Mouse (Mus musculus) hindbrain, embryonic 11.5 days (tissue): ENCODE measurements around the gene Cpvl. TPM values are rescaled to one million over a fixed set of nuclear protein-coding genes. Genes with fewer than 3 reads are reported as not detected.

ENCODE experiments used
- ATAC-seq: fragments of 200-750 bp; cut with Nextera tagmentation; 2 replicates; pipeline ENCODE4 v1.8.0; 2017; ENCODE audit warnings: mild to moderate bottlenecking, moderate TSS enrichment, moderate library complexity; ENCODE audit not compliant: low FRiP score
- DNase-seq: peaks from one replicate; pipeline ENCODE4 v3.0.0-alpha.2; 2015; ENCODE audit warnings: low spot score
- H3K27ac ChIP-seq: fragments of 300-500 bp; sonication (generic); 2 replicates; pipeline ENCODE4 v1.5.1; 2014; ENCODE audit warnings: mild to moderate bottlenecking, low read depth, low read length
- H3K27me3 ChIP-seq: fragments of 300-500 bp; sonication (generic); 2 replicates; pipeline ENCODE4 v1.6.1; 2014; ENCODE audit warnings: mild to moderate bottlenecking, low read length, moderate library complexity, mixed read lengths; ENCODE audit not compliant: control insufficient read depth, insufficient read depth
- H3K36me3 ChIP-seq: fragments of 300-500 bp; sonication (generic); 2 replicates; pipeline ENCODE4 v1.6.1; 2014; ENCODE audit warnings: mild to moderate bottlenecking, low read length, moderate library complexity, mixed read lengths; ENCODE audit not compliant: control insufficient read depth, insufficient read depth
- H3K4me1 ChIP-seq: fragments of 300-500 bp; sonication (generic); replicated peaks from 2 replicates; pipeline ENCODE4 v1.6.1; 2014; ENCODE audit warnings: low read length, mixed read lengths; ENCODE audit not compliant: control insufficient read depth, insufficient read depth
- H3K4me2 ChIP-seq: fragments of 300-500 bp; sonication (generic); replicated peaks from 2 replicates; pipeline ENCODE4 v1.6.1; 2014; ENCODE audit warnings: mild to moderate bottlenecking, low read depth, low read length
- H3K4me3 ChIP-seq: fragments of 300-500 bp; sonication (generic); 2 replicates; pipeline ENCODE4 v1.5.1; 2014; ENCODE audit warnings: low read depth, low read length
- H3K9ac ChIP-seq: fragments of 300-500 bp; sonication (generic); 2 replicates; pipeline ENCODE4 v1.6.1; 2014; ENCODE audit warnings: low read depth, low read length
- H3K9me3 ChIP-seq: fragments of 300-500 bp; sonication (generic); 2 replicates; pipeline ENCODE4 v1.6.1; 2016; ENCODE audit warnings: low read length; ENCODE audit not compliant: control insufficient read depth
- WGBS: fragments of 180-500 bp; shearing (Covaris S2); extraction: QIAGEN DNeasy Blood & Tissue Kit; methylation state at CpG from one replicate; pipeline ENCODE4 v1.1.7; 2014; 5-methylcytosine and 5-hydroxymethylcytosine counted together
- polyA plus RNA-seq: library from polyadenylated mRNA; unstranded; fragments of >200 nt; fragmentation: Nextera tagmentation; extraction: Ambion mirVana; gene quantifications from 2 replicates; pipeline ENCODE4 v1.2.1, GENCODE M21; 2014

Cpvl gene
- polyA plus RNA-seq, 1 experiment from 2014 or later, result 0.11 TPM

- peak overlapping the region; percentile 34 for H3K4me2 ChIP-seq
- peak overlapping the region; percentile 58 for H3K9ac ChIP-seq
- H3K27me3 ChIP-seq, result no peaks in the 10 kb centered on the region
- H3K4me1 ChIP-seq, result no peaks in the 10 kb centered on the region
- DNase-seq (peak; percentile 66), ATAC-seq (peak; percentile 71)
- 0 out of 2 replicates have a peak overlapping the region, but pooled peaks have one; percentile 54 for H3K27ac ChIP-seq
- WGBS, result 21% methylated on average over 14 of the region's 14 CpGs
- no peaks in the 10 kb centered on the region for H3K36me3 ChIP-seq
- H3K9me3 ChIP-seq, result no peaks in the 10 kb centered on the region
- H3K4me3 ChIP-seq, result peak overlapping the region; percentile 19
These were observed 97.8 kb downstream of the Cpvl start for GRCm38 (mm10) chr6:53880530-53881234.

GRCm38 (mm10) chr6:53879567-53879966 is 98.9 kb downstream of the Cpvl start:
- Histone ChIP-seq H3K9me3 (no peaks in the 10 kb centered on the region), H3K27ac (no peak overlapping the region), H3K4me2 (no peak overlapping the region), H3K36me3 (no peaks in the 10 kb centered on the region), H3K4me1 (no peaks in the 10 kb centered on the region), H3K27me3 (no peaks in the 10 kb centered on the region), H3K4me3 (no peak overlapping the region), H3K9ac (no peak overlapping the region)
- ATAC-seq (no peak), DNase-seq (no peak)
- 91% methylated on average over 8 of the region's 8 CpGs for WGBS

- WGBS, result 89% methylated on average over 9 of the region's 9 CpGs
- DNase-seq, result no peak
- no peaks in the 10 kb centered on the region for H3K36me3 ChIP-seq
- no peak overlapping the region for H3K27ac ChIP-seq
- ATAC-seq, result no peak
- no peaks in the 10 kb centered on the region for H3K27me3 ChIP-seq
- H3K9ac ChIP-seq, result no peak overlapping the region
- H3K4me1 ChIP-seq, result no peaks in the 10 kb centered on the region
- no peak overlapping the region for H3K4me3 ChIP-seq
- H3K4me2 ChIP-seq, result no peak overlapping the region
- H3K9me3 ChIP-seq, result no peaks in the 10 kb centered on the region
These were observed 103.5 kb downstream of the Cpvl start for GRCm38 (mm10) chr6:53874881-53875429.

- H3K36me3 ChIP-seq, result no peaks in the 10 kb centered on the region
- no peak overlapping the region for H3K27ac ChIP-seq
- no peak overlapping the region for H3K4me3 ChIP-seq
- no peaks in the 10 kb centered on the region for H3K9me3 ChIP-seq
- DNase-seq (no peak), ATAC-seq (no peak)
- H3K4me1 ChIP-seq, result no peaks in the 10 kb centered on the region
- H3K27me3 ChIP-seq, result no peaks in the 10 kb centered on the region
- no peak overlapping the region for H3K4me2 ChIP-seq
- 94% methylated on average over 6 of the region's 6 CpGs for WGBS
- no peak overlapping the region for H3K9ac ChIP-seq
These were observed 106.6 kb downstream of the Cpvl start for GRCm38 (mm10) chr6:53871903-53872302.

- no peaks in the 10 kb centered on the region for H3K36me3 ChIP-seq
- H3K4me1 ChIP-seq, result no peaks in the 10 kb centered on the region
- no peaks in the 10 kb centered on the region for H3K27me3 ChIP-seq
- no peak overlapping the region for H3K27ac ChIP-seq
- WGBS, result 80% methylated on average over 2 of the region's 2 CpGs
- H3K9ac ChIP-seq, result no peak overlapping the region
- no peak overlapping the region for H3K4me3 ChIP-seq
- H3K4me2 ChIP-seq, result no peak overlapping the region
- no peaks in the 10 kb centered on the region for H3K9me3 ChIP-seq
- no peak for ATAC-seq
- DNase-seq, result no peak
These were observed 115.5 kb downstream of the Cpvl start for GRCm38 (mm10) chr6:53863011-53863410.

GRCm38 (mm10) chr6:53859106-53859505 is 119.4 kb downstream of the Cpvl start:
- Histone ChIP-seq H3K36me3 (no peaks in the 10 kb centered on the region), H3K4me3 (no peak overlapping the region), H3K9ac (no peak overlapping the region), H3K27me3 (no peaks in the 10 kb centered on the region), H3K4me2 (no peak overlapping the region), H3K4me1 (no peaks in the 10 kb centered on the region), H3K27ac (no peak overlapping the region), H3K9me3 (no peaks in the 10 kb centered on the region)
- no peak for ATAC-seq
- 45% methylated on average over 1 of the region's 1 CpGs for WGBS
- DNase-seq, result no peak

GRCm38 (mm10) chr6:53857822-53858221 is 120.6 kb downstream of the Cpvl start:
- Histone ChIP-seq H3K9me3 (no peaks in the 10 kb centered on the region), H3K4me1 (no peaks in the 10 kb centered on the region), H3K4me2 (no peak overlapping the region), H3K36me3 (no peaks in the 10 kb centered on the region), H3K27ac (no peak overlapping the region), H3K27me3 (no peaks in the 10 kb centered on the region), H3K4me3 (no peak overlapping the region), H3K9ac (no peak overlapping the region)
- ATAC-seq, result no peak
- WGBS, result 82% methylated on average over 7 of the region's 7 CpGs
- DNase-seq, result no peak

GRCm38 (mm10) chr6:53856775-53857174 is 121.7 kb downstream of the Cpvl start:
- H3K4me1 ChIP-seq, result no peaks in the 10 kb centered on the region
- ATAC-seq (no peak), DNase-seq (no peak)
- no peak overlapping the region for H3K4me2 ChIP-seq
- WGBS, result 86% methylated on average over 2 of the region's 2 CpGs
- no peak overlapping the region for H3K9ac ChIP-seq
- H3K4me3 ChIP-seq, result no peak overlapping the region
- no peaks in the 10 kb centered on the region for H3K27me3 ChIP-seq
- H3K36me3 ChIP-seq, result no peaks in the 10 kb centered on the region
- no peaks in the 10 kb centered on the region for H3K9me3 ChIP-seq
- no peak overlapping the region for H3K27ac ChIP-seq
